Mouse (Mus musculus) myocyte (in vitro differentiated cells): ENCODE measurements at regions not wholly inside any gene's neighbourhood (a gene's known extent, or its start where the extent isn't known, plus 50 kb on each side); places are given as distances from the start of the nearest gene placed in this dataset.

ENCODE experiments used
- POLR2A ChIP-seq: IDR thresholded peaks from one replicate; pipeline ENCODE4 v1.6.1; 2011; ENCODE audit warnings: low read depth, mild to moderate bottlenecking, control low read depth, moderate library complexity; ENCODE audit not compliant: insufficient read length
- TCF12 ChIP-seq: IDR thresholded peaks from one replicate; pipeline ENCODE4 v1.6.1; 2011; ENCODE audit warnings: mild to moderate bottlenecking, control low read depth; ENCODE audit not compliant: poor library complexity, insufficient read depth, severe bottlenecking

DNA sequence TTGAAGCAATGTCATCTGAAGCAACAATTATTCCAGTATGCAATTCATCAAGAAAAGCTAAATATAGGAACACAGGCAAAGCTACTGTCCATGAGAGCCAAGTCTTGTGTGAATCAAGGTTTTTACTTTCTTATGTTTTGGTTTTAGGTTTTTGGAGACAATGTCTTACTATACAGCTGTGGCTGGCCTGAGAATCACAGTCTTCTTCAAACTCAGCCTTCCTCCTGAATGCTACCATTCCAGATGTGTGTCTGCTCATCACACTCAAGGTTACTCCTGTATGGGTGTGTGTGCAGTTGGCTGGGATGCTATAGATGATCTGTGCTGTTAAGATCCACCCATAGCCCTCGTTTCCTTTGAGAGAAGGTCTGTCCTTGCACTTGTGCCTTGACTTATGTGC lies 81.5 kb downstream of the Rgs2 start:
- no peak for TF ChIP-seq POLR2A
- TF ChIP-seq TCF12: no peak
